Mouse (Mus musculus) midbrain, embryonic 12.5 days (tissue): ENCODE results near the gene Xrcc1. TPM values are rescaled to one million over a fixed set of nuclear protein-coding genes. Genes with fewer than 3 reads are reported as not detected.
A peak's percentile ranks its signal among the peaks of the same experiment; 100 is the strongest.
"Not testable (repeated sequence)": the region's sequence is repeated elsewhere in the genome, so short reads cannot be mapped to it uniquely, and the experiment has no call there.

ENCODE experiments used
- ATAC-seq: fragments of 200-750 bp; cut with Nextera tagmentation; 2 replicates; pipeline ENCODE4 v1.8.0; 2017; ENCODE audit warnings: low read depth, moderate TSS enrichment, moderate library complexity; ENCODE audit not compliant: low FRiP score
- H3K27ac ChIP-seq: fragments of 300-500 bp; sonication (generic); replicated peaks from 2 replicates; pipeline ENCODE4 v1.5.1; 2016; ENCODE audit warnings: mild to moderate bottlenecking
- H3K27me3 ChIP-seq: fragments of 300-500 bp; sonication (generic); 2 replicates; pipeline ENCODE4 v1.6.1; 2016; ENCODE audit warnings: mild to moderate bottlenecking
- H3K36me3 ChIP-seq: fragments of 300-500 bp; sonication (generic); 2 replicates; pipeline ENCODE4 v1.6.1; 2016
- H3K4me1 ChIP-seq: fragments of 300-500 bp; sonication (generic); 2 replicates; pipeline ENCODE4 v1.6.1; 2016
- H3K4me2 ChIP-seq: fragments of 300-500 bp; sonication (generic); replicated peaks from 2 replicates; pipeline ENCODE4 v1.6.1; 2016; ENCODE audit warnings: mild to moderate bottlenecking, moderate library complexity
- H3K4me3 ChIP-seq: fragments of 300-500 bp; sonication (generic); 2 replicates; pipeline ENCODE4 v1.5.1; 2016; ENCODE audit warnings: mild to moderate bottlenecking
- H3K9ac ChIP-seq: fragments of 300-500 bp; sonication (generic); replicated peaks from 2 replicates; pipeline ENCODE4 v1.6.1; 2016; ENCODE audit warnings: mild to moderate bottlenecking, moderate library complexity
- H3K9me3 ChIP-seq: fragments of 300-500 bp; sonication (generic); 2 replicates; pipeline ENCODE4 v1.6.1; 2016; ENCODE audit warnings: mild to moderate bottlenecking
- WGBS: fragments of 180-500 bp; shearing (Covaris S2); methylation state at CpG from one replicate; pipeline ENCODE4 v1.1.7; 2016; 5-methylcytosine and 5-hydroxymethylcytosine counted together
- polyA plus RNA-seq: library from polyadenylated mRNA; unstranded; fragments of >200 nt; fragmentation: Nextera tagmentation; extraction: Ambion mirVana; gene quantifications from 2 replicates; pipeline ENCODE4 v1.2.1, GENCODE M21; 2016

Gene Xrcc1
- polyA plus RNA-seq, 1 experiment from 2014 or later, result 101 TPM

DNA sequence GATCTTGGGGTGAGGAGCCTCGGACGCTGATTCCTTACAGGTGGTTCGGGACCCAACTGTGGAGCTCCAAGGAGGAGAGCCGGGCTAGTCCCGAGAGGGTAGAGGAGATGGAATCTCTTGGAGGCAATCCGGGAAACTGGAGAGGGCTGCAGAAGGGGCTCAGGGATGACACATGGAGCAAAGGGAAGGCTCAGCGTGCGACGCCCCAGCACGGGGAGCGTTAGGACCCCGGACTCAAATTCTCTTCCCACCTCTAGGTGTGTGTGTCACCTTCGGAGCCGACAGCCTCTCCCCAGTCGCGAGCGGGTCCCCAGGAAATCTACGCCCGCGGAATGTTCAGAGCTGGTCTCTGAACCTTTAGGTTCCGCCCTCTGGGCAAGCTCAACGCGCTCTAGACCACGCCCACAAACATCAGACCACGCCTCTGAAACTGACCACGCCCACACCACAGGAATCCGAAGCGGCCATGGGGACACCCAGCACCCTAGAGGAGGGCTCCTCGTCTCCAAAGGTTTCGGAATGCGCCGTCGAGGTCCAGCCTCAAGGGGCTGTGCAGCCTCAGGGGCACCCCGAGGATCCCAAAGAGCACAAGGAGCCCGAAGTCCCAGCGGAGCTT, 64.9 kb downstream of the Xrcc1 start:
- Histone ChIP-seq H3K9ac (0 out of 2 replicates have a peak overlapping the region, but pooled peaks have one; percentile 31), H3K9me3 (no peaks in the 10 kb centered on the region), H3K4me1 (peaks cover 21% of the 10 kb centered on the region), H3K36me3 (no peaks in the 10 kb centered on the region), H3K27ac (no peak overlapping the region), H3K4me3 (peak overlapping the region; percentile 38), H3K4me2 (peak overlapping the region; percentile 51), H3K27me3 (peaks cover 55% of the 10 kb centered on the region)
- WGBS, result under 1% methylated on average over 36 of the region's 36 CpGs
- peak; percentile 53 for ATAC-seq

DNA sequence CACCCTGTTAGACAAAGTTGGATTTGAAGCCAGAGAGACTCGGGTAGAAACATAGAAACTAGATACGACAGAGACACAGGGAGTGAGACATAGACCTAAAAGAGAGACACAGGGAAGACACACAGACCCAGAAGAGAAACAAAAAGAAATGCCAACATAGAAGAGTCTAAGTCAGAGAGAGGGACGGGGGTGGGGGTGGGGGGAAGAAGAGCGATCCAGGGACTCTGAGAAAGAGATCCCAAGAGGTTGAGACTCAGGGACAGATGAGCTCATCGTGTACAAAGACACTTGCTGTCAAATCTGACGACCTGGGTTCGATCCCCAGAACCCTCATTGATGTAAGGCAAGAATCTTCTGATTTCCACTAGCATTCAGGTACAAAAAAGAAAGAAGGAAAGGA, 65.6 kb downstream of the Xrcc1 start:
- Histone ChIP-seq H3K4me3 (peak overlapping the region; percentile 38), H3K9me3 (no peaks in the 10 kb centered on the region), H3K4me2 (peak overlapping the region; percentile 51; the same call in 1 of the 2 replicates), H3K4me1 (peaks cover 21% of the 10 kb centered on the region), H3K27me3 (peaks cover 59% of the 10 kb centered on the region), H3K9ac (no peak overlapping the region), H3K36me3 (no peaks in the 10 kb centered on the region), H3K27ac (no peak overlapping the region)
- ATAC-seq, result no peak
- 17% methylated on average over 7 of the region's 7 CpGs for WGBS

DNA sequence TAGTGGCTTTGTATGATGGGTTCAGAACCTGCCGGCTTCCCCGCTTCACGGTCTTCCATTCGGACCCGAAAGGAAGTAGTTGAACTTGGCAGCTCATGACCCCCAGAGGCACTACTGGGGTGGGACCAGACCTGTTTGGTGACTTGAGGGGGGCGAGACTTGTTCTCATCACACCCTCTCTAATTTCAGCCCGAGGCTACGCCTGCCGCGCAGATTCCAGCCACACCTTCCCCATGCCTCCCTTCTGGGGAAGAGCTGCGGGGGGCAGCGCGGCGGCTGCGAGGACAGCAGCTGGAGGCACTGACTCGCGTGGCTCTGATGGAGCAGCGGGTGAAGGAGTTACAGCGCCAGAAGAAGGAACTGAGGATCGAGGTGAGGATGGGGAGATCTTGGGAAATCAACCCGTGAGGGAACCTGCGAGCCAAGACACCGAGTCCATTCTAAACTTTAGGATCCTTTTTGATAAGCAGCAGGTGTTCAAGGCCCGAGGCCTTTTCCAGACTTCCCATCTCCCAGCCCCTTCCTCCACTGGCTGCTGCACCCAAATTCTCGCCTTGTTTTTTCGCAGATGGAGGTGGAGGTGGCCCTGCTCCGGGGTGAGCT, 66.3 kb downstream of the Xrcc1 start:
- no peak for ATAC-seq
- 2% methylated on average over 27 of the region's 27 CpGs for WGBS
- Histone ChIP-seq H3K4me3 (peak overlapping the region; percentile 13; the same call in 1 of the 2 replicates), H3K4me1 (peaks cover 21% of the 10 kb centered on the region), H3K27ac (no peak overlapping the region), H3K27me3 (peaks cover 59% of the 10 kb centered on the region), H3K9ac (no peak overlapping the region), H3K36me3 (no peaks in the 10 kb centered on the region), H3K4me2 (peak overlapping the region; percentile 21), H3K9me3 (no peaks in the 10 kb centered on the region)

DNA sequence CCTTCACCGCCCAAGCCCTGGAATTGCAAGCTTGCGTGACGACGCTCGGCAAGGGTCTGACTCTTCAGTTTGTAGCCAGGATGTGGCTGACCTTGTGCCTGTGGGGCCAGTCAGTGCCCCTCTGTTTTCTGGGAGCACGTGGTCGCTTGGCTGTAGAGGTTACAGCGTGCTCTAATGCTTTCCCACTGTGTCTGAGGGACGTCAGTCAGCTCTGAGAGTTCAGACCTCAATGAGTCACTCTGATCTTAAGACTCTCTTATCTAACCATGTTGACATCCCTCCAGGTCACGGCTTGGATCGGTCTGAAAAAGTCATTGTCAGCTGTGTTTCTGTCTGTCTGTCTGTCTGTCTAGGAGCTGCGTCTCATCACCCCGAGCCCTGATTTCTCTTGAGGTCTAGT, 68.7 kb downstream of the Xrcc1 start:
- ATAC-seq, result no peak
- H3K9me3 ChIP-seq, result no peaks in the 10 kb centered on the region
- no peak overlapping the region for H3K4me2 ChIP-seq
- WGBS, result 75% methylated on average over 13 of the region's 13 CpGs
- peaks cover 51% of the 10 kb centered on the region for H3K27me3 ChIP-seq
- H3K27ac ChIP-seq, result no peak overlapping the region
- H3K9ac ChIP-seq, result no peak overlapping the region
- peaks cover 21% of the 10 kb centered on the region for H3K4me1 ChIP-seq
- H3K4me3 ChIP-seq, result no peak overlapping the region
- no peaks in the 10 kb centered on the region for H3K36me3 ChIP-seq

DNA sequence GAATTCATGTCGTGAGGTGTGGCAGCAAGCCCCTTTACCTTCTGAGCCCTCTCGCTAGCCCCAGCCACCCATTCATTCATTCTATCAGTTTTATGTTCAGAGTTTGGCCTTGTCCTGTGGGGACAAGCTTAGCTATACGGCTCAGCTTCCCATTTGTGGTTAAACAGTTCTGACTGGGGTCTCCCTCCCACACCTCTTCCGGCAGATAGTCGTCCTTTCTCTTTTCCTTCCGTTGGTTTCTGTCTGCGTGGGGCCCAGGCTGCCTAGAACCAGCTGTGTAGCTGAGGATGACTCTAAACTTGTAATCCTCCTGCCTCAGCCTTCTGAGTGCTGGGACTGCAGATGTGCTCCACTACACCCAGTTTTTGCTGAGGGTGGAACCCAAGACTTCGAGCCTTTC, 71.7 kb downstream of the Xrcc1 start:
- 0 out of 2 replicates have a peak, but pooled peaks cover under 1% of the 10 kb centered on the region for H3K4me1 ChIP-seq
- ATAC-seq, result no peak
- H3K9me3 ChIP-seq, result peaks cover 5% of the 10 kb centered on the region
- H3K9ac ChIP-seq, result no peak overlapping the region
- H3K4me2 ChIP-seq, result no peak overlapping the region
- peaks cover 26% of the 10 kb centered on the region for H3K27me3 ChIP-seq
- no peak overlapping the region for H3K27ac ChIP-seq
- H3K36me3 ChIP-seq, result no peaks in the 10 kb centered on the region
- WGBS, result 80% methylated on average over 8 of the region's 8 CpGs
- no peak overlapping the region for H3K4me3 ChIP-seq

DNA sequence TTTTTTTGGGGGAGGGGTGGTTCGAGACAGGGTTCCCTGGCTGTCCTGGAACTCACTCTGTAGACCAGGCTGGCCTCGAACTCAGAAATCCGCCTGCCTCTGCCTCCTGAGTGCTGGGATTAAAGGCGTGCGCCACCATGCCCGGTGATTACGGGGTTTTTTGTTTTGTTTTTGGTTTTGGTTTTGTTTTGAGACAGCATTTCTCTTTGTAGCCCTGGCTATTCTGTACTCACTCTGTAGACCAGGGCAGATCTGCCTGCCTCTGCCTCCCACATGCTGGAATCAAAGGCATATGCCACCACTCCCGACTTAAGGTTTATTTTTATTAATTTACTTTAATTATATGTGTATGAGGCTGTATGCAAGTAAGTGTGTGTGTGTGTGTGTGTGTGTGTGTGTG, 72.3 kb downstream of the Xrcc1 start:
- ATAC-seq, H3K4me1 ChIP-seq, H3K9ac ChIP-seq, H3K27ac ChIP-seq, H3K36me3 ChIP-seq, H3K9me3 ChIP-seq, H3K4me3 ChIP-seq, H3K4me2 ChIP-seq: not testable (repeated sequence)
- peaks cover 20% of the 10 kb centered on the region for H3K27me3 ChIP-seq
- 87% methylated on average over 8 of the region's 8 CpGs for WGBS

DNA sequence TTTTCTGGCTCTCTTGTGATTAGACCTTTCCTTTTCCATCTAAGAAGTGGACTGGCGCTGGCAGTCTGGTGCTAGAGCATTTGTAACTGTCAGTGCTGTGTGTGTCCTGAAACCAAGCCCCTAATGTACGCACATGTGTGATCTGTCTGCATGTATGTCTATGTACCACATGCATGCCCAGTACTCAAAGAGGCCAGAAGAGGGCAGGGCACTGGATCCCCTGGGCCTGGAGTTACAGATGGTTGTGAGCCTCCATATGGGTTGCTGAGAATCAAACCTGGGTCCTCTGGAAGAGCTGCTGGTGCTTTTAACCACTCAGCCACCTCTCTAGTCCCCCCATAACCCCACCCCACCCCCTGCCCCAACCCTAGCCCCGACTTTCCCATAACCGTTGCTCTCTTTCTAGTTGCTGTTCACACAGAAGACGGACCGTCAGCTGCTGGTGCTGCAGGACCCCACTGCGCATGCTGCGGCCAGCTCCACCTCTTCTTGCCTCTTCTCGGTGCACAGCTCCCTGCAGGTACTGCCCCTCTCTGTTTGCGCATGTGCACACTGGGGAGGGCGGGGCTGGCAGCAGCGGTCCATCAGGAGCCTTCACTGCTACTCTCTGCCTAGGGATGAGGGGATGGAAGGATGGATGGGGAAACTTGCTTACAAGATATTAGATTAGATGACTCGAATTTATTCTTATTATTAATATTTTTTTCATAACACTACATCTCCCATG, 73.7 kb downstream of the Xrcc1 start:
- no peak overlapping the region for H3K27ac ChIP-seq
- no peak overlapping the region for H3K4me2 ChIP-seq
- H3K4me3 ChIP-seq, result no peak overlapping the region
- ATAC-seq, result no peak
- peaks cover 10% of the 10 kb centered on the region for H3K27me3 ChIP-seq
- H3K9me3 ChIP-seq, result peaks cover 5% of the 10 kb centered on the region
- 56% methylated on average over 13 of the region's 13 CpGs for WGBS
- H3K36me3 ChIP-seq, result no peaks in the 10 kb centered on the region
- no peaks in the 10 kb centered on the region for H3K4me1 ChIP-seq
- no peak overlapping the region for H3K9ac ChIP-seq

DNA sequence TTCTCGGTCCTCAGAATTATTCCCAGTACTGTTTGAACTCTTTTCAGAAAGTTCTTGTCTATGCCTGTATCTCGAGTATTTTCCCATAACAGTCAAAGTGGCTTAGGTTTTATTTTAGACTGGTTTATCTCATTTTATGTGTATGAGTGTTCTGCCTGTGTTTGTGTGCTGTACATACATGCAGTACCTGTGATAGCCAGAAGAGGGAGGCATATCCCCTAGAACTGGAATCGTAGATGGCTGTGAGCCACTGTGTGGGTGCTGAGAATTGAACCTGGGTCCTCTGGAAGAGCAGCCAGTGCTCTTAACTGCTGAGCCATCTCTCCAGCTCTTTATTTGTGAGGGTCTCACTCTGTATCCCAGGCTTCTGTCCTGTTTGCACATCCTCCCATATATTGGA, 75.1 kb downstream of the Xrcc1 start:
- H3K27me3 ChIP-seq, result peaks cover 16% of the 10 kb centered on the region
- no peak for ATAC-seq
- H3K9me3 ChIP-seq, result peaks cover 5% of the 10 kb centered on the region
- 84% methylated on average over 3 of the region's 3 CpGs for WGBS
- no peak overlapping the region for H3K27ac ChIP-seq
- no peaks in the 10 kb centered on the region for H3K4me1 ChIP-seq
- no peak overlapping the region for H3K9ac ChIP-seq
- no peak overlapping the region for H3K4me3 ChIP-seq
- H3K36me3 ChIP-seq, result no peaks in the 10 kb centered on the region
- H3K4me2 ChIP-seq, result no peak overlapping the region

DNA sequence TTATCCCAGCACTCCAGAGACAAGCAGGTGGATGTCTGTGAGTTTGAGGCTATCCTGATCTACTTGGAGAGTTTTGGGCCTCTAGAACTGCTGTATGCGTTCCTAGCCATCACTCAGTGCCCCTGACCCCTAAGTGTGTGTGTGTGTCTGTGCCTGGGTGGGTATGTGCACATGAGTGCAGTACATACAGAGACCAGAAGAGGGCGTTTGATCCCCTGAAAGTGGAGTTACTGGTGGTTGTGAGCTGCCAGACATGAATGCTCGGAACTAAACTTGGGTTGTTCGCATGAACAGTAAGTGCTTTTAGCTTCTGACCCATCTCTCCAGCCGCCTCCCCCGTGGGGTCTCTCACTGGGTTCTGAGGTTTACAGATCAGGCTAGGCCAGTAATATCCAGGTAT, 76.9 kb downstream of the Xrcc1 start:
- Histone ChIP-seq H3K4me2 (no peak overlapping the region), H3K27me3 (peaks cover 25% of the 10 kb centered on the region), H3K27ac (no peak overlapping the region), H3K9ac (no peak overlapping the region), H3K9me3 (peaks cover 5% of the 10 kb centered on the region), H3K4me3 (no peak overlapping the region), H3K4me1 (no peaks in the 10 kb centered on the region), H3K36me3 (no peaks in the 10 kb centered on the region)
- WGBS, result 80% methylated on average over 6 of the region's 6 CpGs
- ATAC-seq, result no peak

Other genes starting within 250 kb of the Xrcc1 start
- gene Zfp61, start 245.1 kb upstream of the Xrcc1 start, polyA plus RNA-seq, result 45.1 and 45.4 TPM in 2 replicates
- gene Zfp94, start 229.6 kb upstream of the Xrcc1 start, polyA plus RNA-seq, result 16.6 and 18.1 TPM in 2 replicates
- gene Tescl, start 212.4 kb upstream of the Xrcc1 start, polyA plus RNA-seq, result not detected in 2 replicates
- gene Lypd5, start 197.1 kb upstream of the Xrcc1 start, polyA plus RNA-seq, result not detected in 2 replicates
- 1.1 and 1.8 TPM in 2 replicates for gene Kcnn4, start 176.0 kb upstream of the Xrcc1 start, polyA plus RNA-seq
- gene Smg9, start 146.7 kb upstream of the Xrcc1 start, polyA plus RNA-seq, result 30.9 and 32.4 TPM in 2 replicates
- gene Irgc1, start 94.0 kb upstream of the Xrcc1 start, polyA plus RNA-seq, result not detected in 2 replicates
- gene Plaur, start 83.8 kb upstream of the Xrcc1 start, polyA plus RNA-seq, result 0.60 and 1.2 TPM in 2 replicates
- gene Cadm4, start 64.3 kb upstream of the Xrcc1 start, polyA plus RNA-seq, result 38.8 and 43.6 TPM in 2 replicates
- 163 and 178 TPM in 2 replicates for gene Zfp428, start 39.3 kb upstream of the Xrcc1 start, polyA plus RNA-seq
- 2.1 and 2.3 TPM in 2 replicates for gene AC161166.1, start 33.8 kb upstream of the Xrcc1 start, polyA plus RNA-seq
- gene Irgq, start 15.6 kb upstream of the Xrcc1 start, polyA plus RNA-seq, result 30.4 and 31.5 TPM in 2 replicates
- not detected in 2 replicates for gene Pinlyp, start 171 bp upstream of the Xrcc1 start, polyA plus RNA-seq
- 13.7 and 14.8 TPM in 2 replicates for gene Ethe1, start 41.3 kb downstream of the Xrcc1 start, polyA plus RNA-seq
- 3.1 and 3.7 TPM in 2 replicates for gene Zfp575, start 41.4 kb downstream of the Xrcc1 start, polyA plus RNA-seq
- gene Phldb3, start 64.5 kb downstream of the Xrcc1 start, polyA plus RNA-seq, result not detected in 2 replicates
- 0.68 and 0.73 TPM in 2 replicates for gene Lypd3, start 90.3 kb downstream of the Xrcc1 start, polyA plus RNA-seq
- gene Tex101, start 130.4 kb downstream of the Xrcc1 start, polyA plus RNA-seq, result not detected in 2 replicates
- gene BC049730, start 163.0 kb downstream of the Xrcc1 start, polyA plus RNA-seq, result not detected in 2 replicates
- not detected in 2 replicates for gene Gm4763, start 180.6 kb downstream of the Xrcc1 start, polyA plus RNA-seq
- not detected in 2 replicates for gene Cd177, start 214.0 kb downstream of the Xrcc1 start, polyA plus RNA-seq
- not detected in 2 replicates for gene Ceacam10, start 230.9 kb downstream of the Xrcc1 start, polyA plus RNA-seq